15 mouse cellular contexts compared by ENCODE assay signal in genomic region chr17:31935091-31935830, GRCm38 (mm10).
DNase-seq lines count a peak whose midpoint lies in the region; ATAC-seq lines count a peak whose summit lies in the region.
"Had no signal": no experiment of that assay in that cellular context is flagged by ENCODE, and none has a peak within 500 bp of the region (broad histone marks: within the 10 kb centered on the region; RNA-seq: fewer than 3 reads in every experiment).

No protein-coding gene starts in this region.

- no peak for DNase-seq in hindbrain, embryonic 10.5 days (ENCODE audit: low spot score)
- DNase-seq in lung, postnatal 4 days = peak; percentile 3 to 25
- no peak for DNase-seq in lung, adult 18-20 months
- peak; percentile 51 for DNase-seq in NIH3T3 (ENCODE audit: low read depth)
- DNase-seq in cerebellum, adult 9-11 months = no peak
- no peak for DNase-seq in layer of hippocampus, postnatal 36 days
- DNase-seq: cerebellum, postnatal 14 days; heart, postnatal 14 days; kidney, adult 11 months; layer of hippocampus, adult 9-11 months; retina, postnatal 1 day had no signal

- peaks cover 62% of the 10 kb centered on the region for H3K4me1 ChIP-seq in hindbrain, embryonic 10.5 days (replicated peaks)
- peaks cover 22% of the 10 kb centered on the region for H3K4me1 ChIP-seq in hindbrain, embryonic 13.5 days (replicated peaks)
- peaks cover 31% of the 10 kb centered on the region for H3K4me1 ChIP-seq in embryonic facial prominence, embryonic 12.5 days

- no peak for ATAC-seq in hindbrain, embryonic 13.5 days (ENCODE audit: low FRiP score)
- ATAC-seq in embryonic facial prominence, embryonic 12.5 days (ENCODE audit: insufficient number of reproducible peaks, insufficient read depth, low FRiP score, low TSS enrichment) = no peak

- H3K4me2 ChIP-seq in hindbrain, embryonic 13.5 days = no peak overlapping the region
- H3K4me2 ChIP-seq in embryonic facial prominence, embryonic 12.5 days (replicated peaks) = no peak overlapping the region
- H3K4me2 ChIP-seq: liver, embryonic 11.5 days had no signal

- no peaks in the 10 kb centered on the region for H3K27me3 ChIP-seq in hindbrain, embryonic 10.5 days (ENCODE audit: insufficient read depth, poor library complexity, severe bottlenecking)
- H3K27me3 ChIP-seq in hindbrain, embryonic 13.5 days = no peaks in the 10 kb centered on the region
- no peaks in the 10 kb centered on the region for H3K27me3 ChIP-seq in embryonic facial prominence, embryonic 12.5 days
- H3K27me3 ChIP-seq: CH12.LX had no signal

- no peaks in the 10 kb centered on the region for H3K36me3 ChIP-seq in hindbrain, embryonic 10.5 days
- H3K36me3 ChIP-seq in hindbrain, embryonic 13.5 days = no peaks in the 10 kb centered on the region
- no peaks in the 10 kb centered on the region for H3K36me3 ChIP-seq in embryonic facial prominence, embryonic 12.5 days

- no peak overlapping the region for H3K4me3 ChIP-seq in hindbrain, embryonic 10.5 days
- H3K4me3 ChIP-seq in hindbrain, embryonic 13.5 days = no peak overlapping the region
- H3K4me3 ChIP-seq in embryonic facial prominence, embryonic 12.5 days = no peak overlapping the region

- no peaks in the 10 kb centered on the region for H3K9me3 ChIP-seq in hindbrain, embryonic 10.5 days
- no peaks in the 10 kb centered on the region for H3K9me3 ChIP-seq in hindbrain, embryonic 13.5 days
- no peaks in the 10 kb centered on the region for H3K9me3 ChIP-seq in embryonic facial prominence, embryonic 12.5 days

- WGBS in hindbrain, embryonic 10.5 days = 67% methylated on average over 6 of the region's 6 CpGs
- WGBS in hindbrain, embryonic 13.5 days = 72% methylated on average over 6 of the region's 6 CpGs
- WGBS in embryonic facial prominence, embryonic 12.5 days = 49% methylated on average over 6 of the region's 6 CpGs

- H3K9ac ChIP-seq in hindbrain, embryonic 13.5 days = no peak overlapping the region
- 0 out of 2 replicates have a peak overlapping the region, but pooled peaks have one; percentile 19 for H3K9ac ChIP-seq in embryonic facial prominence, embryonic 12.5 days

- peak overlapping the region; percentile 43; the same call in 1 of the 2 replicates for H3K27ac ChIP-seq in hindbrain, embryonic 10.5 days
- no peak overlapping the region for H3K27ac ChIP-seq in hindbrain, embryonic 13.5 days
- no peak overlapping the region for H3K27ac ChIP-seq in embryonic facial prominence, embryonic 12.5 days

Comparison
In these comparisons a context has a peak if more than half of its experiments do, and no peak if none do; other contexts are left out.
1. DNase-seq: peak in lung, postnatal 4 days (2 of 2) and NIH3T3 (single experiment); none in hindbrain, embryonic 10.5 days (single experiment), lung, adult 18-20 months (0 of 2), cerebellum, adult 9-11 months (single experiment) and layer of hippocampus, postnatal 36 days (0 of 2).